Mouse (Mus musculus): ENCODE results near the gene Spata32.

GRCm38 (mm10) chr11:103169664-103170063, 48.6 kb downstream of the Spata32 start:
- no peak for TF ChIP-seq CTCF (IDR thresholded peaks at IDR 0.05; ENCODE audit: borderline replicate concordance, extremely low read depth, insufficient read depth, insufficient read length)
- TF ChIP-seq POLR2A (IDR thresholded peaks at IDR 0.05; ENCODE audit: borderline replicate concordance, extremely low read depth, insufficient read depth, insufficient read length, poor library complexity, severe bottlenecking), result no peak
